8 mouse cellular contexts compared by ENCODE assay signal in genomic region chr19:24554911-24555465, GRCm38 (mm10). TPM values are rescaled to one million over a fixed set of nuclear protein-coding genes. Genes with fewer than 3 reads are reported as not detected.
A peak's percentile ranks its signal among the peaks of the same experiment; 100 is the strongest.
DNase-seq lines count a peak whose midpoint lies in the region; ATAC-seq and TF ChIP-seq lines count a peak whose summit lies in the region.

No protein-coding gene starts in this region.

- peak overlapping the region; percentile 93 for H3K4me2 ChIP-seq in forebrain, embryonic 12.5 days

- no peaks in the 10 kb centered on the region for H3K27me3 ChIP-seq in megakaryocyte, embryonic 14.5 days (replicated peaks)
- peaks cover 43% of the 10 kb centered on the region for H3K27me3 ChIP-seq in forebrain, embryonic 12.5 days

- H3K27ac ChIP-seq in gastrocnemius, adult 2 months: peak overlapping the region; percentile 43; the same call in 1 of the 2 replicates
- H3K27ac ChIP-seq in forebrain, embryonic 12.5 days: 0 out of 2 replicates have a peak overlapping the region, but pooled peaks have one; percentile 8
- H3K27ac ChIP-seq in olfactory bulb, adult 2 months (ENCODE audit: insufficient read depth, low read depth, low read length): no peak overlapping the region

- intact Hi-C loops in gastrocnemius, adult 2 months (cut with DNase I): loop anchor here (10.0 kb wide), 1 partner anchor 400 kb away; no protein-coding TSS in a partner anchor
- intact Hi-C loops in gastrocnemius, postnatal 14 days (cut with DNase I; ENCODE audit: low total_unique reads): no loop called here

- 2% methylated on average over 19 of the region's 19 CpGs for WGBS in forebrain, embryonic 12.5 days
- under 1% methylated on average over 19 of the region's 19 CpGs for WGBS in olfactory bulb, adult 2 months

- peak overlapping the region; percentile 74 for H3K9ac ChIP-seq in forebrain, embryonic 12.5 days

- TF ChIP-seq CTCF in gastrocnemius, adult 2 months (IDR thresholded peaks at IDR 0.05): no peak
- no peak for TF ChIP-seq CTCF in olfactory bulb, adult 2 months (IDR thresholded peaks at IDR 0.05; ENCODE audit: insufficient read depth, low read depth, low read length)

- H3K4me1 ChIP-seq in megakaryocyte, embryonic 14.5 days: peaks cover 61% of the 10 kb centered on the region
- H3K4me1 ChIP-seq in forebrain, embryonic 12.5 days: peaks cover 31% of the 10 kb centered on the region
- peaks cover 7% of the 10 kb centered on the region; the same call in 1 of the 2 replicates for H3K4me1 ChIP-seq in olfactory bulb, adult 2 months (ENCODE audit: control insufficient read depth, insufficient read depth, low read length)

- peak overlapping the region; percentile 89 for H3K4me3 ChIP-seq in gastrocnemius, adult 2 months
- peak overlapping the region; percentile 99 for H3K4me3 ChIP-seq in megakaryocyte, embryonic 14.5 days (replicated peaks)
- peak overlapping the region; percentile 81 for H3K4me3 ChIP-seq in forebrain, embryonic 12.5 days (replicated peaks)
- H3K4me3 ChIP-seq in olfactory bulb, adult 2 months (ENCODE audit: insufficient read depth, low read depth, low read length): peak overlapping the region; percentile 84

- no peaks in the 10 kb centered on the region for H3K9me3 ChIP-seq in megakaryocyte, embryonic 14.5 days
- H3K9me3 ChIP-seq in forebrain, embryonic 12.5 days: no peaks in the 10 kb centered on the region

- no peak for DNase-seq in gastrocnemius, adult 2 months
- DNase-seq in gastrocnemius, postnatal 14 days: no peak
- DNase-seq in liver: peak; percentile 76
- DNase-seq in ovary, postnatal 36 days (ENCODE audit: low spot score): no peak

- no peak for TF ChIP-seq POLR2A in olfactory bulb, adult 2 months (IDR thresholded peaks at IDR 0.05; ENCODE audit: insufficient read depth, low read depth, low read length)

- peaks cover 16% of the 10 kb centered on the region for H3K36me3 ChIP-seq in megakaryocyte, embryonic 14.5 days (replicated peaks; ENCODE audit: low read length)
- H3K36me3 ChIP-seq in forebrain, embryonic 12.5 days (replicated peaks): no peaks in the 10 kb centered on the region

- ATAC-seq in megakaryocyte, adult 5-6 weeks (ENCODE audit: poor library complexity, severe bottlenecking): no peak
- 0 out of 2 replicates have a peak, but pooled peaks have one; percentile 15 for ATAC-seq in forebrain, embryonic 12.5 days (ENCODE audit: low FRiP score)

RNA-seq across cellular contexts. Expression of gene Pip5k1b, which starts 0.7 kb away (rescaled TPM):
- total RNA-seq in gastrocnemius, adult 2 months (2021): under 1 TPM; 0.23 to 0.53 TPM
- 1 to 10 TPM in 1 of 2 experiments, under 1 TPM in 1; 0.51 to 1.0 TPM for total RNA-seq in gastrocnemius, postnatal 14 days (2021)
- 6.9 and 8.0 TPM in 2 replicates for polyA plus RNA-seq in megakaryocyte, embryonic 14.5 days (2012; ENCODE audit: insufficient read depth, low replicate concordance)
- 4.9 and 6.2 TPM in 2 replicates for total RNA-seq in megakaryocyte, adult 5-6 weeks (2015)
- total RNA-seq in megakaryocyte, adult 5-6 weeks (2017): 4.4 and 4.8 TPM in 2 replicates
- 1.5 and 1.7 TPM in 2 replicates for polyA plus RNA-seq in forebrain, embryonic 12.5 days (2016; fragmentation: Nextera tagmentation; extraction: Ambion mirVana)
- not detected in 2 replicates for polyA plus RNA-seq in olfactory bulb, adult 2 months (2012; ENCODE audit: insufficient read depth, insufficient read length, low replicate concordance, missing spikeins)
